Mouse (Mus musculus) midbrain, embryonic 12.5 days (tissue): Measurements from ENCODE around the gene 1700022I11Rik. TPM values are rescaled to one million over a fixed set of nuclear protein-coding genes. Genes with fewer than 3 reads are reported as not detected.
A peak's percentile ranks its signal among the peaks of the same experiment; 100 is the strongest.

ENCODE experiments used
- ATAC-seq: fragments of 200-750 bp; cut with Nextera tagmentation; 2 replicates; pipeline ENCODE4 v1.8.0; 2017; ENCODE audit warnings: low read depth, moderate TSS enrichment, moderate library complexity; ENCODE audit not compliant: low FRiP score
- H3K27ac ChIP-seq: fragments of 300-500 bp; sonication (generic); replicated peaks from 2 replicates; pipeline ENCODE4 v1.5.1; 2016; ENCODE audit warnings: mild to moderate bottlenecking
- H3K27me3 ChIP-seq: fragments of 300-500 bp; sonication (generic); 2 replicates; pipeline ENCODE4 v1.6.1; 2016; ENCODE audit warnings: mild to moderate bottlenecking
- H3K36me3 ChIP-seq: fragments of 300-500 bp; sonication (generic); 2 replicates; pipeline ENCODE4 v1.6.1; 2016
- H3K4me1 ChIP-seq: fragments of 300-500 bp; sonication (generic); 2 replicates; pipeline ENCODE4 v1.6.1; 2016
- H3K4me2 ChIP-seq: fragments of 300-500 bp; sonication (generic); replicated peaks from 2 replicates; pipeline ENCODE4 v1.6.1; 2016; ENCODE audit warnings: mild to moderate bottlenecking, moderate library complexity
- H3K4me3 ChIP-seq: fragments of 300-500 bp; sonication (generic); 2 replicates; pipeline ENCODE4 v1.5.1; 2016; ENCODE audit warnings: mild to moderate bottlenecking
- H3K9ac ChIP-seq: fragments of 300-500 bp; sonication (generic); replicated peaks from 2 replicates; pipeline ENCODE4 v1.6.1; 2016; ENCODE audit warnings: mild to moderate bottlenecking, moderate library complexity
- H3K9me3 ChIP-seq: fragments of 300-500 bp; sonication (generic); 2 replicates; pipeline ENCODE4 v1.6.1; 2016; ENCODE audit warnings: mild to moderate bottlenecking
- WGBS: fragments of 180-500 bp; shearing (Covaris S2); methylation state at CpG from one replicate; pipeline ENCODE4 v1.1.7; 2016; 5-methylcytosine and 5-hydroxymethylcytosine counted together
- polyA plus RNA-seq: library from polyadenylated mRNA; unstranded; fragments of >200 nt; fragmentation: Nextera tagmentation; extraction: Ambion mirVana; gene quantifications from 2 replicates; pipeline ENCODE4 v1.2.1, GENCODE M21; 2016

The 1700022I11Rik gene
- polyA plus RNA-seq, 1 experiment from 2014 or later, result 0.24 TPM

DNA sequence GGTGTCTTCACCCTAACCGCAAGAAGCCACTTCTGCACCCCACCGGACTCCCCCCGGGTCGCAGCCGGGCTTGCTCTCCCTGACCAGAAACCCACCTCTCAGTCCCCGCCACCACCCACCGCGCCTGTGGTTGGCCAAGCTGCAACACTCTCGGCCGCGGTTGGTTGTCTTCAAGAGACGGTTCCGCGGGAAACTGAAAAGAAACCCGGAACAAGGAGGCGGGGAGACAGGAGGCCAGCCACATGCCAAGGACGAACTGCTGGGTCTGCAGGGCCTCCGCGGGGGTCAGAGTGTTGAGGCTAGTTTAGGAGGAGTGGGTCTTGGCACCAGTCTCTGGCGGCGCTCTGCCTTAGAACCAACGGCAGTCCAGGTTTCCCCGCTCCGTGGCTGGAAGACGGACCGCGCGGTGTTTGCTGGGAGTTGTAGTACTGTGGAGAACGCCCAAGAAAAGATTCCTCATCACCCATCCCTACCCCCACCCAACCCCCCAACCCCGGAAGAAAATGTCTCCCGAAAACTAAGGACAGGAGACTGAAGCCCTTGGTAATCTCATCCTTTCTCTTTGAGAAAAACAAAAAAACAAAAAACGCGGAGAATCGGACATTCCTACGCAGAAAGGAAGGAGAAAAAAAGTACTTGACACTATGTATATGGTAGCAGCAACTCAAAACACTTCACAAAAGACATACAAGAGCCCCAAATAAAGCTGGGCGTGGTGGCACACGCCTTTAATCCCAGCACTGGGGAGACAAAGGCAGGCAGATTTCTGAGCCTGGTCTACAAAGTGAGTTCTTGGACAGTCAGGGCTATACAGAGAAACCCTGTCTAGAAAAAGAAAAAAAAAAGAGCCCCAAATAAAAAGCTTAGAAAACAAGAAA lies 41.0 kb downstream of the 1700022I11Rik start, which contains the start of gene Fancg:
Fancg (minus strand) TSS at position 346 of the 878 bp plus-strand sequence.
- Histone ChIP-seq H3K4me3 (peak within 1 kb of the TSS; percentile 65), H3K9ac (peak within 1 kb of the TSS; percentile 58), H3K4me1 (peaks cover 12% of the 10 kb centered on the region), H3K4me2 (peak within 1 kb of the TSS; percentile 87), H3K27ac (peak within 1 kb of the TSS; percentile 35; the same call in 1 of the 2 replicates), H3K36me3 (no peaks in the 10 kb centered on the region), H3K27me3 (no peaks in the 10 kb centered on the region), H3K9me3 (no peaks in the 10 kb centered on the region)
- under 1% methylated on average over 37 of the region's 37 CpGs for WGBS
- peak; percentile 93 for ATAC-seq

DNA sequence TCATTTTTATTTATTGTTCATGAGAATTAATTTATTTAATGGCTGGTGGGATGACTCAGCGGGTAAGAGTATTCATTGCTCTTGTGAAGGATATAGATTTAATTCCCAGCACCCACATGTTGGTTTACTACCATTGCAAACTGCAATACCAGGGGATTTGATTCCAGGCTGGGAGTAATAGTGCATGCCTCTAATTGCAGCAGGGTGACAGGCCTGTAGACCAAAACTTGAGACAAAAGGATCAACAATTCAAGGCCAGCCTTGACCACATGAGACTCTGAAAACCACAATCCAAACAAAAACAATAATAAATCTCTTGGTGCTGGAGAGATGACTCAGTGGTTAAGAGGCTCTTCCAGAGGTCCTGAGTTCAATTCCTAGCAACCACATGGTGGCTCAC lies 42.7 kb downstream of the 1700022I11Rik start:
- peaks cover 12% of the 10 kb centered on the region for H3K4me1 ChIP-seq
- H3K9me3 ChIP-seq, result no peaks in the 10 kb centered on the region
- H3K4me3 ChIP-seq, result no peak overlapping the region
- H3K27ac ChIP-seq, result no peak overlapping the region
- H3K4me2 ChIP-seq, result no peak overlapping the region
- H3K36me3 ChIP-seq, result 0 out of 2 replicates have a peak, but pooled peaks cover 5% of the 10 kb centered on the region
- no peaks in the 10 kb centered on the region for H3K27me3 ChIP-seq
- no peak for ATAC-seq
- WGBS, result 97% methylated on average over 1 of the region's 1 CpGs
- H3K9ac ChIP-seq, result no peak overlapping the region

DNA sequence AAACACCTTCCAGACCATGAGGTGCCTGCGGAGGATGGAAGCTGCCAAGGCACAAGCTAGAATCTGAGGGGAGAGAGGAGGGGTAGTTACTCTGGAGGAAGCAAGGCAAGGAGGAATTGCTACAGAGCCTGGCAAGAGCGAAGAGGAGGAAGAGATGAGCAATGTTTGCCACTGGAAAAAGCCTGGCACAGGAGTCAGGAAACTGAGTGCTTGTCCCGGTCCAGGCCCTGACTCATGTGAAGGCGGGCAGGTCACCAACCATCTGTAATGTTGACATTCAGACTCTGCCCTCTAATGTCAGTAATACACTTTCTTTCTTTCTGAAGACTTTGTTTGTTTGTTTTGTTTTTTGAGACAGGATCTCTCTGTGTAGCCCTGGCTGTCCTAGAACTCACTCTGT lies 48.8 kb downstream of the 1700022I11Rik start:
- Histone ChIP-seq H3K27me3 (no peaks in the 10 kb centered on the region), H3K9ac (no peak overlapping the region), H3K27ac (no peak overlapping the region), H3K4me3 (no peak overlapping the region), H3K4me1 (no peaks in the 10 kb centered on the region), H3K4me2 (no peak overlapping the region), H3K36me3 (peaks cover 65% of the 10 kb centered on the region), H3K9me3 (no peaks in the 10 kb centered on the region)
- no peak for ATAC-seq
- 92% methylated on average over 4 of the region's 4 CpGs for WGBS

GRCm38 (mm10) chr4:43019176-43019575 lies 49.8 kb downstream of the 1700022I11Rik start:
- Histone ChIP-seq H3K27me3 (no peaks in the 10 kb centered on the region), H3K9ac (no peak overlapping the region), H3K27ac (no peak overlapping the region), H3K9me3 (no peaks in the 10 kb centered on the region), H3K4me3 (no peak overlapping the region), H3K36me3 (peaks cover 70% of the 10 kb centered on the region), H3K4me2 (no peak overlapping the region), H3K4me1 (peaks cover 4% of the 10 kb centered on the region; the same call in 1 of the 2 replicates)
- no peak for ATAC-seq
- WGBS, result 93% methylated on average over 10 of the region's 10 CpGs

DNA sequence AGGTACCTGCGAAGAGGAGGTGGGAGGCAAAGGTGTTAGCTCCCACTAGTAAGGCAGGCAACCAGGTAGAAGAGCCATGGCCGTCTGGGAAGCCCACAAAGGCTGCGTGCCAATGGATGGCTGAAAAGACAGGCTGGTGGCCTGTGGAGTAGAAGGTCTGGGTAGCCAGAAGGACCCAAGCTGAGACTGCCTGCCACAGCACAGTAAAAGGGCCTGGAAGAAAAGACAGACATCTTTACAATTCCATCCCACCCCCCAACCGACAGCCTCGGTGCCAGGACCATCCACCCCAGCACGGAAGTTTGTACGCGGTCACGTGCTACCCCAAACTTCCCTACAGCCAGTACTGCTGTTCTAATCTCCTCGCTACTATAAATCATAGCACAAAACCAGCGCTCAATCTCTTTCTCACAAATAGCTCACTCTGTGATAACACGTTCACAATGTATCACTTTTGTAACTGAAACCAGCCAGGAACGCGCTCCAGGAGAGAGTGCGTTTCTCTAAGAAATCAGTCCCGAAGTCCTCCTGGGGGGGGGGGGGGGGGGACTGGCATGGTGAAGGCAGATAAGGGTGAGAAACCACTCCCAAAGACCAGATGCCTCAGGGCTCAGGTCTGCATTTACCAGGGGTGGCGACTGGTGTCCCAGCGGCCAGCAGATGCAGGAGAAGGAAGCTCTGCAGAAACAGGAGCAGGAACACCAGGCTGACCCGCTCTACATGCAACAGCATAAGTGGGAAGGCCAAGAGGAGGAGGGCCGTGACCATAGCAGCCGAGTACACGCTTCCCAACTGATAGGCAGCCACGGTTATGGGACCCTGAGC lies 50.4 kb downstream of the 1700022I11Rik start:
- no peak for ATAC-seq
- Histone ChIP-seq H3K27ac (no peak overlapping the region), H3K4me2 (no peak overlapping the region), H3K4me1 (peaks cover 10% of the 10 kb centered on the region), H3K27me3 (no peaks in the 10 kb centered on the region), H3K9ac (no peak overlapping the region), H3K36me3 (peaks cover 70% of the 10 kb centered on the region), H3K4me3 (no peak overlapping the region), H3K9me3 (no peaks in the 10 kb centered on the region)
- WGBS, result 92% methylated on average over 23 of the region's 23 CpGs

DNA sequence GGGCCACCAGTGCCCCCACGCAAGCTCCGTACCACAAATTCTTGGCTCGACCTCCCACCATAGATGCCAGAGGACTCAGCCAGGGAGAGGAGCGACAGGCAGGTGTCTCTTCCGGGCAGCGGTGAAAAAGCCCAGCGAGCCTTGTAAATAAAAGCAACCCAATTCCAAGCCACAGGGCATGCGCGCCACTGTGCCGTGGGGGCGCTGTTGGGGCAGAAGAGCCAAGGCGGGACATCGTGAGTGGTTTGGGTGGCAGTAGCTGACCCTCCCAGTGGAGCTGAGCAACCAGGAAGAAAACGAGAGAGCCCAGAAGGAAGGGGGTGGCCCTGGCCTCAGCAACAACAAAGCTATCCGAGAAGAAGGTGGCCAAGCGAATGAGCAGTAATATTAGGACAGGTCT lies 51.5 kb downstream of the 1700022I11Rik start:
- Histone ChIP-seq H3K9me3 (no peaks in the 10 kb centered on the region), H3K9ac (no peak overlapping the region), H3K4me2 (no peak overlapping the region), H3K36me3 (peaks cover 70% of the 10 kb centered on the region), H3K4me1 (peaks cover 12% of the 10 kb centered on the region), H3K4me3 (no peak overlapping the region), H3K27me3 (no peaks in the 10 kb centered on the region), H3K27ac (no peak overlapping the region)
- WGBS, result 87% methylated on average over 16 of the region's 16 CpGs
- ATAC-seq, result no peak

DNA sequence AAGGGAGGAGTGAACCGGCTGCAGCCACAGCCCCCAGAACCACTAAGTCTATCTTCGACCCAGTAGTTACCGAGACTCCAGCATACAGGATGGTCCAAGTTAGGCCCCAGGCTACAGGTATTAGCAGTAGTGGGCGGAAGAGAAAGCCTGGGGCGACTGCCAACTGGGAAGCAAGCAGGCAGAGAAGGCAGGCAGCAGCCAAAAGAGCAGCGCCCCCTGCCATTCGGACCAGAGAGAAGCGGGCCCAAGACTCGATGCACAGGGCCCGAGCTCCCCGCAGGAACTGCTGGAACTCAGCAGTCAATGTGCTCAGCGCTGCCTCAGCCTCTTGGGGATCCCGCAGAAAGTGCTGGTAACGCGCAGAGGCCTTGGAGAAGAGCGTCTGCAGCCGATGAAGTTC lies 51.9 kb downstream of the 1700022I11Rik start:
- Histone ChIP-seq H3K9me3 (no peaks in the 10 kb centered on the region), H3K4me2 (no peak overlapping the region), H3K9ac (no peak overlapping the region), H3K4me1 (peaks cover 12% of the 10 kb centered on the region), H3K36me3 (peaks cover 70% of the 10 kb centered on the region), H3K27me3 (no peaks in the 10 kb centered on the region), H3K27ac (no peak overlapping the region), H3K4me3 (no peak overlapping the region)
- ATAC-seq, result no peak
- WGBS, result 71% methylated on average over 17 of the region's 17 CpGs

GRCm38 (mm10) chr4:43024673-43025072 lies 55.3 kb downstream of the 1700022I11Rik start:
- H3K9ac ChIP-seq, result peak overlapping the region; percentile 56
- H3K4me3 ChIP-seq, result peak overlapping the region; percentile 57
- H3K27me3 ChIP-seq, result no peaks in the 10 kb centered on the region
- 0 out of 2 replicates have a peak overlapping the region, but pooled peaks have one; percentile 85 for H3K27ac ChIP-seq
- H3K9me3 ChIP-seq, result no peaks in the 10 kb centered on the region
- peak overlapping the region; percentile 64 for H3K4me2 ChIP-seq
- peaks cover 71% of the 10 kb centered on the region for H3K36me3 ChIP-seq
- 88% methylated on average over 14 of the region's 14 CpGs for WGBS
- H3K4me1 ChIP-seq, result peaks cover 12% of the 10 kb centered on the region
- ATAC-seq, result no peak

DNA sequence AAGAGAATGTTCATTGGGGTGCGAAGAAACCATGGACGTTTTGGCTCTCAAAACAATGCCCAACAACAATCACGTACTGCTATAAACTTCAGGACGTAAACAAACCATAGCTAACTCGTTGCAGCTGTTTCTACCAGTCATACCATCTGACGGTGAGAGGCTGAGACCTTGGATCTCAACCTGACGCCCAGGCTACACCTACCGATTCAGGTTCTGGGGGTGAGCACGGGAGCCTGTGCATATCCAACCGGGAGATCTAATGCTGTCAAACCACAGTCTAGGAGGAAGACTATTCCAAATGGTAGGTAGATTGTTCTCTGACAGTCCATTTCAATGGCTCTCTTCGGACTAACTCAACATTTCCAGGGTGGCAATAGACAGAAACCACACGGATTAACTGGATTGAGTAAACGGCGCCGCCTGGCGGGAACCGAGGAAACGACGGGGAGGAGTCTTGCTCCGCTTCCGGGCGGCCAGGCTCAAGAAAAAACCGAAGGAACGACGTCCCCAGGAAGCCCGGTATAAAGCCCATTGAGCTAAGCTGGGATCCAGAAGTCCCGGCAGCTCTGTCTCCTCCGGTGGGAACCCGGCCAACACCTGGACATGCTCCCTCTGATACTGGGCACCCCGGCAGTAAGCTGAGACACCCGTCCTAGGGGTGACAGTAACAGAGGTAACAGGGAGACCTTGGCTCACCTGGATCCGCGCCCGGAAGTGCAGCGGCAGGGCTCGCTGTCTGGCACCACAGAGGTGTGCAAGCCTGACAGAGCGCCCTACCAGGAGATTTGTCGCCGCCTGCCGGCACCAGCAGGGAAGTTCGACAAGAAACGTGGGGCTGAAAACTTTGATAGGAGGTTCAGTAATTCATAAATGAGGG lies 55.9 kb downstream of the 1700022I11Rik start, which contains the start of gene Pigo:
Pigo (minus strand) TSS at position 736 of the 877 bp plus-strand sequence.
- WGBS, result 10% methylated on average over 42 of the region's 42 CpGs
- peaks cover 69% of the 10 kb centered on the region for H3K36me3 ChIP-seq

GRCm38 (mm10) chr4:43029121-43029520 lies 59.7 kb downstream of the 1700022I11Rik start:
- Histone ChIP-seq H3K4me2 (no peak overlapping the region), H3K4me3 (no peak overlapping the region), H3K27ac (no peak overlapping the region), H3K4me1 (peaks cover 30% of the 10 kb centered on the region), H3K9ac (no peak overlapping the region), H3K9me3 (no peaks in the 10 kb centered on the region), H3K36me3 (peaks cover 52% of the 10 kb centered on the region), H3K27me3 (no peaks in the 10 kb centered on the region)
- 97% methylated on average over 7 of the region's 7 CpGs for WGBS
- no peak for ATAC-seq

More for the DNA sequence above, 55.9 kb downstream of the 1700022I11Rik start, which contains the start of gene Pigo:
- Histone ChIP-seq H3K4me2 (peak within 1 kb of the TSS; percentile 64), H3K9ac (peak within 1 kb of the TSS; percentile 56), H3K27ac (peak within 1 kb of the TSS; percentile 85), H3K27me3 (no peaks in the 10 kb centered on the region), H3K4me3 (peak within 1 kb of the TSS; percentile 57), H3K9me3 (no peaks in the 10 kb centered on the region), H3K4me1 (peaks cover 17% of the 10 kb centered on the region)
- peak; percentile 92 for ATAC-seq

DNA sequence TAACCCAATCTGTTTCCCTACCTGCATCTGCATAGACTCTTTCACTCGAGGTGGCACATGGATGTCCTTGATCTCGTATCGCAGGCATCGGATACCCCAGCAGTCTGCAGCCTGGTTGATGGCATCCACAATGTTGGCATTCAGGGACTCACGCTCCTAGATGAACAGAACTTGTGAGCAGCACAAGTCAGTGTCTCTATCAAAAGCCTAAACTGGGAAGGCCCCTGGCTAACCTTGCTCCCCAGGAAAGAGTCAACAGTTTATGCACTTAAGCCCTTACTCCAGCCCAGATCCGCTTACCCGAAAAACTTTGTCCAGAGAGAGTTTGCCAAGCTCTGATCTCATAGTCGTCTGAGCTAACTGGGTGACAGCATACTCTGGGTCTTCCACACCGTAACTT lies 60.3 kb downstream of the 1700022I11Rik start:
- peak overlapping the region; percentile 88; the same call in 1 of the 2 replicates for H3K4me2 ChIP-seq
- H3K9me3 ChIP-seq, result no peaks in the 10 kb centered on the region
- H3K27me3 ChIP-seq, result no peaks in the 10 kb centered on the region
- WGBS, result 95% methylated on average over 9 of the region's 9 CpGs
- no peak overlapping the region; the same call in 1 of the 2 replicates for H3K4me3 ChIP-seq
- peaks cover 58% of the 10 kb centered on the region for H3K36me3 ChIP-seq
- no peak for ATAC-seq
- H3K4me1 ChIP-seq, result peaks cover 25% of the 10 kb centered on the region
- 0 out of 2 replicates have a peak overlapping the region, but pooled peaks have one; percentile 92 for H3K9ac ChIP-seq
- no peak overlapping the region for H3K27ac ChIP-seq
